Mouse (Mus musculus): Measurements from ENCODE around the gene Cblb.

Gene Cblb

GRCm38 (mm10) chr16:52134631-52135227 lies 103.7 kb downstream of the Cblb start:
- no peak for DNase-seq (ENCODE audit: low spot score)

GRCm38 (mm10) chr16:52135689-52136390 lies 104.8 kb downstream of the Cblb start:
- DNase-seq (ENCODE audit: low spot score) = no peak

GRCm38 (mm10) chr16:52143101-52143500 lies 112.1 kb downstream of the Cblb start:
- DNase-seq (ENCODE audit: low spot score) = peak; percentile 89

GRCm38 (mm10) chr16:52143818-52144217 lies 112.8 kb downstream of the Cblb start:
- DNase-seq (ENCODE audit: low spot score) = no peak

GRCm38 (mm10) chr16:52144792-52145191 lies 113.8 kb downstream of the Cblb start:
- DNase-seq (ENCODE audit: low spot score) = no peak

- no peak for DNase-seq (ENCODE audit: low spot score)
These were observed 114.5 kb downstream of the Cblb start for GRCm38 (mm10) chr16:52145552-52145951.

GRCm38 (mm10) chr16:52146976-52147696 lies 116.1 kb downstream of the Cblb start:
- DNase-seq (ENCODE audit: low spot score) = peak; percentile 90

GRCm38 (mm10) chr16:52148041-52148440 lies 117.0 kb downstream of the Cblb start:
- no peak for DNase-seq (ENCODE audit: low spot score)

GRCm38 (mm10) chr16:52149135-52149769 lies 118.2 kb downstream of the Cblb start:
- DNase-seq (ENCODE audit: low spot score) = no peak

GRCm38 (mm10) chr16:52155030-52155696 lies 124.1 kb downstream of the Cblb start:
- DNase-seq (ENCODE audit: low spot score) = no peak

- no peak for DNase-seq (ENCODE audit: low spot score)
These were observed 129.0 kb downstream of the Cblb start for GRCm38 (mm10) chr16:52159958-52160504.

- DNase-seq (ENCODE audit: low spot score) = no peak
These were observed 133.2 kb downstream of the Cblb start for GRCm38 (mm10) chr16:52164246-52164645.

- no peak for DNase-seq (ENCODE audit: low spot score)
These were observed 142.2 kb downstream of the Cblb start for GRCm38 (mm10) chr16:52173253-52173652.

GRCm38 (mm10) chr16:52179839-52180238 lies 148.8 kb downstream of the Cblb start:
- DNase-seq (ENCODE audit: low spot score) = no peak

- DNase-seq (ENCODE audit: low spot score) = peak; percentile 57
These were observed 151.0 kb downstream of the Cblb start for GRCm38 (mm10) chr16:52182057-52182456.

GRCm38 (mm10) chr16:52184350-52184749 lies 153.3 kb downstream of the Cblb start:
- DNase-seq (ENCODE audit: low spot score) = no peak

- DNase-seq (ENCODE audit: low spot score) = no peak
These were observed 155.7 kb downstream of the Cblb start for GRCm38 (mm10) chr16:52186731-52187130.

- no peak for DNase-seq (ENCODE audit: low spot score)
These were observed 158.1 kb downstream of the Cblb start for GRCm38 (mm10) chr16:52189103-52189502.

- DNase-seq (ENCODE audit: low spot score) = no peak
These were observed 159.7 kb downstream of the Cblb start for GRCm38 (mm10) chr16:52190714-52191113.

GRCm38 (mm10) chr16:52194040-52194439 lies 163.0 kb downstream of the Cblb start:
- no peak for DNase-seq (ENCODE audit: low spot score)

GRCm38 (mm10) chr16:52194866-52195265 lies 163.8 kb downstream of the Cblb start:
- DNase-seq (ENCODE audit: low spot score) = no peak

- peak; percentile 67 for DNase-seq (ENCODE audit: low spot score)
These were observed 169.1 kb downstream of the Cblb start for GRCm38 (mm10) chr16:52200107-52200506.

All from T-cell, adult 2 months (primary cell).